Mouse (Mus musculus): ENCODE data around the gene Pla1a.

DNA sequence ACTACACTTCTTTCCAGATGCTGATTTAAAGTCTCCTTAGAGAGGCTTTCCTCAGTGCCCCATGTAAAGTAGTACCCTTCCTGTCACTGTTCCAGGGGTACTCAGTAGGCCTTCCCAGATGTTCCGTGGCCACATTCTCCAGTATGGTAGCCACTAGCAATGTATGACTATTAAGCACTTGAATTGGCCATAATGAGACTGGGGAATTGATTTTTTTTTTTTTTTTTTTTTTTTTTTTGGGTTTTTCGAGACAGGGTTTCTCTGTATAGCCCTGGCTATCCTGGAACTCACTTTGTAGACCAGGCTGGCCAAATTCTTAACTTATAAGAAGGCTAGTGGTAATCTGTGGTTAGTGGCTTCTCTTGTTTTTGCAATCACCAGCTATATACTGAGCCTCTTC is 83.1 kb downstream of the Pla1a start:
- TF ChIP-seq CTCF (conservative IDR thresholded peaks at IDR 0.05; ENCODE audit: low read length) (no peak), POU5F1 (IDR thresholded peaks at IDR 0.05; ENCODE audit: borderline replicate concordance, low read length) (no peak), NANOG (IDR thresholded peaks at IDR 0.05; ENCODE audit: borderline replicate concordance, low read length) (no peak)
